Mouse (Mus musculus): ENCODE data around the gene Mpi. TPM values are rescaled to one million over a fixed set of nuclear protein-coding genes. Genes with fewer than 3 reads are reported as not detected.

Mpi gene
- total and polyA plus RNA-seq, 2 experiments, result 8.9 to 14.5 TPM

DNA sequence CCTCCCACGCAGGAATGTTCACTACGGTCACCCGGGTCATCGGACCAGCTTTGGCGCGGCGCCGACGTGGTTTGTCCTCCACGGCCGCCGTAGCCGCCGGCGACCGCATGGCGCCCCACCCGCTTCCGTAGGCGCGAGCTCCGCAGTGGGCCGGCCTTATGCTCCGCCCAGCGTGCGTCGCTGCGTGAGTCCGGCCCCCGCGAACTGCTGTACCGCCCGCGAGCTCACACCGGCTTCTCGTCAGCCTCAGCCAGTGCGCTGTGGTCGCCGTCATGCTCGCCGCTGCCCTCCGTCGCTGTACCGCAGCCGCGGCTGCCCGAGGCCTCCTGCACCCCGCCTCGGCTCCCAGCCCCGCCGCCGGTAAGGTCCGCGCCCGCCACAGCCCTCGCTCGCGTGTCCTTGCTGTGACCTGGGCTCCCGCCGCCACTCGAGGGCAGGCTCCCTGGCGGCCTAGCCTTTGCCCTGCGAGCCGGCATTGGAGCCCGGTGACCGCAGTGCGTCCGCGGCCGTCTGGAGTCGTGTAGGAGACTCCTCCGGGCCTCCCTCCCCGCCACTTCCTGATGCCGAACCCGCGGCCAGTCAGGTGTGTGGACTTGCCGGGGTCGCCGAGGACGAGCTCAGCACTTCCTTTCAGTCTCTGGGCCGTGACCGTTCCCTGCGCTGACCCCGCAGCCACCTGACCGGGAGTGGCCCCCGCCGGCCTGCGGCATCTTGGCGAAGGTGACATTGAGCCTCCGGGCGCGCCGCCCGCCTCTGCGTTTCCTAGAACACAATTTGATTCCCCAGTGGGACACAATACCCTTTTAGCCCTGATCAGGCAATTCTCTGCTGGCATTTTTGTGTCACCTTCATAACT, 31.3 kb downstream of the Mpi start, which contains the start of gene Cox5a:
Cox5a (plus strand) TSS at position 219 of the 856 bp plus-strand sequence.
- TF ChIP-seq POLR2A (IDR thresholded peaks at IDR 0.05; ENCODE audit: extremely low read depth, insufficient read depth, low read length) (peak; percentile 92), CTCF (IDR thresholded peaks at IDR 0.05; ENCODE audit: low read depth, low read length) (no peak)
- Histone ChIP-seq H3K36me3 (ENCODE audit: control insufficient read depth, insufficient read depth, low read length) (peaks cover 4% of the 10 kb centered on the region; the same call in 1 of the 2 replicates), H3K27me3 (ENCODE audit: control insufficient read depth, insufficient read depth, low read length) (no peaks in the 10 kb centered on the region), H3K9ac (ENCODE audit: low read depth, low read length) (peak within 1 kb of the TSS; percentile 93), H3K27ac (replicated peaks; ENCODE audit: insufficient read depth, low read depth, low read length) (peak within 1 kb of the TSS; percentile 97), H3K4me3 (ENCODE audit: insufficient read depth, low read depth, low read length) (peak within 1 kb of the TSS; percentile 77), H3K79me2 (ENCODE audit: control insufficient read depth, insufficient read depth, low read length) (peaks cover 32% of the 10 kb centered on the region), H3K4me1 (ENCODE audit: control insufficient read depth, insufficient read depth, low read length) (peaks cover 29% of the 10 kb centered on the region)
- DNase-seq (ENCODE audit: extremely low read depth, low read depth, low spot score), result peak; percentile 81
- under 1% methylated on average over 95 of the region's 95 CpGs for WGBS

- Histone ChIP-seq H3K9ac (ENCODE audit: low read depth, low read length) (peak overlapping the region; percentile 72), H3K4me1 (ENCODE audit: control insufficient read depth, insufficient read depth, low read length) (peaks cover 23% of the 10 kb centered on the region), H3K27ac (replicated peaks; ENCODE audit: insufficient read depth, low read depth, low read length) (peak overlapping the region; percentile 82), H3K79me2 (ENCODE audit: control insufficient read depth, insufficient read depth, low read length) (peaks cover 26% of the 10 kb centered on the region), H3K27me3 (ENCODE audit: control insufficient read depth, insufficient read depth, low read length) (no peaks in the 10 kb centered on the region), H3K4me3 (ENCODE audit: insufficient read depth, low read depth, low read length) (peak overlapping the region; percentile 77), H3K36me3 (ENCODE audit: control insufficient read depth, insufficient read depth, low read length) (no peaks in the 10 kb centered on the region)
- TF ChIP-seq POLR2A (IDR thresholded peaks at IDR 0.05; ENCODE audit: extremely low read depth, insufficient read depth, low read length), result no peak
- no peak for TF ChIP-seq CTCF (IDR thresholded peaks at IDR 0.05; ENCODE audit: low read depth, low read length)
- 19% methylated on average over 16 of the region's 16 CpGs for WGBS
- DNase-seq (ENCODE audit: extremely low read depth, low read depth, low spot score), result peak; percentile 54
These were observed 32.0 kb downstream of the Mpi start for GRCm38 (mm10) chr9:57520375-57521055.

- H3K27ac ChIP-seq (replicated peaks; ENCODE audit: insufficient read depth, low read depth, low read length), result no peak overlapping the region
- TF ChIP-seq CTCF (IDR thresholded peaks at IDR 0.05; ENCODE audit: low read depth, low read length), result no peak
- TF ChIP-seq POLR2A (IDR thresholded peaks at IDR 0.05; ENCODE audit: extremely low read depth, insufficient read depth, low read length), result no peak
- H3K4me3 ChIP-seq (ENCODE audit: insufficient read depth, low read depth, low read length), result no peak overlapping the region
- peak; percentile 39 for DNase-seq (ENCODE audit: extremely low read depth, low read depth, low spot score)
- peaks cover 5% of the 10 kb centered on the region; the same call in 1 of the 2 replicates for H3K79me2 ChIP-seq (ENCODE audit: control insufficient read depth, insufficient read depth, low read length)
- 0 out of 2 replicates have a peak, but pooled peaks cover 1% of the 10 kb centered on the region for H3K4me1 ChIP-seq (ENCODE audit: control insufficient read depth, insufficient read depth, low read length)
- 7% methylated on average over 3 of the region's 3 CpGs for WGBS
- H3K27me3 ChIP-seq (ENCODE audit: control insufficient read depth, insufficient read depth, low read length), result no peaks in the 10 kb centered on the region
- no peaks in the 10 kb centered on the region for H3K36me3 ChIP-seq (ENCODE audit: control insufficient read depth, insufficient read depth, low read length)
- no peak overlapping the region for H3K9ac ChIP-seq (ENCODE audit: low read depth, low read length)
These were observed 35.5 kb downstream of the Mpi start for GRCm38 (mm10) chr9:57517113-57517512.

- WGBS, result 90% methylated on average over 2 of the region's 2 CpGs
- Histone ChIP-seq H3K27ac (replicated peaks; ENCODE audit: insufficient read depth, low read depth, low read length) (no peak overlapping the region), H3K4me3 (ENCODE audit: insufficient read depth, low read depth, low read length) (no peak overlapping the region), H3K27me3 (ENCODE audit: control insufficient read depth, insufficient read depth, low read length) (no peaks in the 10 kb centered on the region), H3K36me3 (ENCODE audit: control insufficient read depth, insufficient read depth, low read length) (no peaks in the 10 kb centered on the region), H3K9ac (ENCODE audit: low read depth, low read length) (no peak overlapping the region), H3K4me1 (ENCODE audit: control insufficient read depth, insufficient read depth, low read length) (no peaks in the 10 kb centered on the region), H3K79me2 (ENCODE audit: control insufficient read depth, insufficient read depth, low read length) (no peaks in the 10 kb centered on the region)
- no peak for TF ChIP-seq CTCF (IDR thresholded peaks at IDR 0.05; ENCODE audit: low read depth, low read length)
- TF ChIP-seq POLR2A (IDR thresholded peaks at IDR 0.05; ENCODE audit: extremely low read depth, insufficient read depth, low read length), result no peak
- DNase-seq (ENCODE audit: extremely low read depth, low read depth, low spot score), result no peak
These were observed 42.0 kb downstream of the Mpi start for GRCm38 (mm10) chr9:57510577-57510976.

GRCm38 (mm10) chr9:57505700-57506099, 46.9 kb downstream of the Mpi start:
- Histone ChIP-seq H3K27ac (replicated peaks; ENCODE audit: insufficient read depth, low read depth, low read length) (no peak overlapping the region), H3K4me1 (ENCODE audit: control insufficient read depth, insufficient read depth, low read length) (no peaks in the 10 kb centered on the region), H3K9ac (ENCODE audit: low read depth, low read length) (no peak overlapping the region), H3K27me3 (ENCODE audit: control insufficient read depth, insufficient read depth, low read length) (peaks cover 6% of the 10 kb centered on the region), H3K36me3 (ENCODE audit: control insufficient read depth, insufficient read depth, low read length) (no peaks in the 10 kb centered on the region), H3K79me2 (ENCODE audit: control insufficient read depth, insufficient read depth, low read length) (no peaks in the 10 kb centered on the region), H3K4me3 (ENCODE audit: insufficient read depth, low read depth, low read length) (no peak overlapping the region)
- WGBS, result 15% methylated on average over 8 of the region's 8 CpGs
- DNase-seq (ENCODE audit: extremely low read depth, low read depth, low spot score), result no peak
- TF ChIP-seq CTCF (IDR thresholded peaks at IDR 0.05; ENCODE audit: low read depth, low read length) (no peak), POLR2A (IDR thresholded peaks at IDR 0.05; ENCODE audit: extremely low read depth, insufficient read depth, low read length) (no peak)

All from liver, adult 2 months (tissue).